Mouse (Mus musculus) MEL (cell line): ENCODE data around the gene Paxx.

Source experiments
- CTCF ChIP-seq, 3 experiments: IDR thresholded peaks in 2 of 3; conservative IDR thresholded peaks in 1 of 3; 2 replicates each; pipeline ENCODE4 v1.5.1; 2011 to 2012; ENCODE audit warnings: low read length in 3 of 3, low read depth in 2 of 3, mild to moderate bottlenecking in 2 of 3, improper control_type of control experiment in 1 of 3, inconsistent platforms in 1 of 3, mixed read lengths in 1 of 3, moderate library complexity in 1 of 3; ENCODE audit not compliant: control insufficient read depth in 1 of 3, insufficient read depth in 1 of 3, poor library complexity in 1 of 3, severe bottlenecking in 1 of 3
- KAT2A ChIP-seq: conservative IDR thresholded peaks from 2 replicates; pipeline ENCODE4 v1.6.1; 2012; ENCODE audit warnings: low read depth, low read length, improper control_type of control experiment, inconsistent platforms
- RAD21 ChIP-seq: IDR thresholded peaks from 2 replicates; pipeline ENCODE4 v1.6.1; 2011; ENCODE audit warnings: mild to moderate bottlenecking, low read depth, low read length, improper control_type of control experiment
- USF2 ChIP-seq, 2 experiments: IDR thresholded peaks; 2 replicates each; pipeline ENCODE4 v1.6.1; 2011 to 2012; ENCODE audit warnings: improper control_type of control experiment in 2 of 2, low read length in 2 of 2, borderline replicate concordance in 1 of 2, inconsistent platforms in 1 of 2, low read depth in 1 of 2, mild to moderate bottlenecking in 1 of 2; ENCODE audit not compliant: insufficient read depth in 1 of 2
- ZC3H11A ChIP-seq: IDR thresholded peaks from 2 replicates; pipeline ENCODE4 v1.6.1; 2012; ENCODE audit warnings: low read depth, mild to moderate bottlenecking, inconsistent platforms, low read length, improper control_type of control experiment

DNA sequence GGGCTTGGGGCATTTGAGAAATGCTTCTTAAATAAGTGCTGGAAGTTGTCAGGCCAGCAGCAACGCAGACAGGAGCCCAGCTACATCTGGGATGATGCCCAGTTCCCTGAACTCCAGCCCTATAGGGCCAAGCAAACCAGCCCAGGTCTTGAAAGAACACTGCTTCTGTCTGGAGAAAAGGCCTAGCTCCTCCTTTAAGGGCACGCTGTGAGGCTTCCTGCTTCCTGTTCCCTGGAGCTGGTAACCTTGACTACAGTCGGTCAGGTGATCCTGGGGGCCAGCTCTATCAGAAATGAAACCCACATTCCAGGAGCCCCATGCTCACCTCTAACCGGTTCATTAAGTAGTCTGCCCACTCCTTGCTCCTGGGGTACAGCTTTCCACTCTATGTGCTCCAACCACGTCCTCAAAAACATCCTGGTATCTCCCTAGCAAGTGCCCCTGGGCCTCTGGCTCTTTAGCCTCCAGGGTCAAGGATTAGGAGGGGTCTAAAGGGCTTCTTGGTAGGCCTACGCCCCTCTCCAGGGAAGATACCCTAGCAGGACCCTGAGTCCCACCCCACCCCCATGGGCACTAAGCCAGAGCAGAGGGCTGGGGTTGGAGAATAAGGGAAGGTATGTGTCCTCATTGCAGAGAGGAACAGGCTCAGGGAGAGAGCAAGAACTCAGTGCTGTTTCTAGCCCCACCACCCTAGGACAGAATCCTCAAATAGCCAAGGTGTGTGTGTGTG is 37.1 kb upstream of the Paxx start:
- no peak for TF ChIP-seq KAT2A
- TF ChIP-seq ZC3H11A: no peak
- peak in 1 of 2 experiments; percentile 49; a peak in 1 of 4 replicates for TF ChIP-seq USF2 (IDR thresholded peaks at IDR 0.05; ENCODE audit: borderline replicate concordance in 1 of 2, insufficient read depth in 1 of 2, low read depth in 1 of 2, low read length in 2 of 2)
- no peak for TF ChIP-seq RAD21
- no peak for TF ChIP-seq CTCF (IDR thresholded peaks at IDR 0.05 in 2 of 3, conservative IDR thresholded peaks at IDR 0.05 in 1 of 3; ENCODE audit: control insufficient read depth in 1 of 3, insufficient read depth in 1 of 3, low read depth in 2 of 3, low read length in 3 of 3, poor library complexity in 1 of 3, severe bottlenecking in 1 of 3)
